Mouse (Mus musculus) thymus, adult 18-20 months (tissue): ENCODE measurements around the gene Myo1h.

ENCODE experiments used
- DNase-seq, 2 experiments: peaks; one replicate each; pipeline ENCODE4 v3.0.0; 2022; ENCODE audit warnings: mixed read lengths in 2 of 2

Myo1h gene

DNA sequence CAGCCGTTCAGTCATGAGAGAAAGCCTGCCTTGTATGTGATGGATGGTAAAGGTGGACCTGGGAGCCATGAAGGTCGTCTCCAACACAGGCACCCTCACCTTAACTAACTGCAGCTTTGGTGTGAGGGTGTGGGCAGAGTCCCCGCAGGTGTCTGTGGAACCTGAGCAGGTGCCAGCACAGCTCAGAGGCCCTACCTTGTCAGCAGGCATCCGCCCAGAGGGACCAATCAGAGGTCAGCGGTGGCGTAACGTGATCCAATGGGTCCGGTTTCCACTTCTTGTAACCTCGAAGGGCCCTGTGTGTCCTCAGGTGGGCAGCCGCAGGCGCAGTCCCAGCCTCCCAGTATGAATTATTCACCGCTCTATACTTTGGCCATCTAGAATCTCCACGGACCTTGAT, at the start of gene Myo1h:
Gene Myo1h (plus strand): TSS at position 293 of the 400 bp plus-strand sequence.
- DNase-seq, result no peak

DNA sequence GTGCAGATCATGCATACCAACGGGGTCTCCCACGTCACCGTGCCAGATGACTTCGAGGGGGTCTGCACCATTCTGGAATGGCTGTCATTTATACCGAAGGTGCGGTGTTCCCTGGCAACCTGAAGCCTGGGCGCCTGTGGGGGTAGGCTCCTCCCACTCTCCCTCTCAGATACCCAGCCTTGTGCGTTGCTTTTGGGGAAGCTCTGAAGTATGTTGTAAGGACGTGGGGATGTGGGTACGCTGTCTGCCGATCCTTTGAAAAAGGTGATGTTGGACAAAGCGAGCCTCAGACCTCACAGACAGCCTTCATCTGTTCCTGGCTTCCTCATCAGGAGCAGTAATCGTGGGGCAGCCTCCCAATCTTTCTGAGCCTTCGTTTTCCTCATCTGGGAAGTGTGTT, 49.2 kb upstream of the Myo1h start:
- DNase-seq, result no peak

DNA sequence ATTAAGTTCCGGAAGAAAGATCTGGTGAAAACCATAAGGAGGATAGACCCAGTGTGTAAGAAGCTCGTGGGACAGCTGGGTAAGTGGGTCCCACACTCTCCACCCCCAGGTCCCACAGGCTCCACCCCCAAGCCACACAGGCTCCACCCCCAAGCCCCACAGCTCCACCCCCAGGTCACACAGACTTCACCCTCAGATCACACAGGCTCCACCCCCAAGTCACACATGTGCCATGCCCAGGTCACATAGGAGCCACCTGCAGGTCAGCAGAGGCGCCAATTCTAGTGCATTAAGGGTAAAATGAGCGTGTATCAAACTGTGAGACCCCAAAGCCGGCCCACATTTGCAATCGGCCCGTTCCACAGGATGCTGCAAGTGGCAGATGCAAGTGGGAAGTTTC, 42.5 kb upstream of the Myo1h start:
- no peak for DNase-seq

DNA sequence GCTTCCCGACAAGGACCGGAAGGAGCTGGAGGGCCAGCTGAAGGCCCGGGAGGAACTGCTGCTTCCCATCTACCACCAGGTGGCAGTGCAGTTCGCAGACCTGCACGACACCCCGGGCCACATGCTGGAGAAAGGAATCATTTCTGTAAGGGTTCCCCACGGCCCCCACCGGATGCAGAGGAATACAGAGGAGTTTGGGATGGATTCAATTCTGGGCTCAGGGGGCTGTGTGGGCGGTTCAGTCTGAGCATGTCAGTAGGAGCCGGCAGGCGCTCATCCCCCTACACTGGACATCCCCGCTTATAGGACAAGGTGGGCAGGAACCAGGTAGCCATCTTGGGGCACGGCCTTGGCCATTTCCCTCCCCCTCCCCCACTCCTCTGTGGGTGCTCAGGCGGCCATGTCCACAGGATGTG, 40.8 kb upstream of the Myo1h start:
- peak; percentile 25 to 34 for DNase-seq

DNA sequence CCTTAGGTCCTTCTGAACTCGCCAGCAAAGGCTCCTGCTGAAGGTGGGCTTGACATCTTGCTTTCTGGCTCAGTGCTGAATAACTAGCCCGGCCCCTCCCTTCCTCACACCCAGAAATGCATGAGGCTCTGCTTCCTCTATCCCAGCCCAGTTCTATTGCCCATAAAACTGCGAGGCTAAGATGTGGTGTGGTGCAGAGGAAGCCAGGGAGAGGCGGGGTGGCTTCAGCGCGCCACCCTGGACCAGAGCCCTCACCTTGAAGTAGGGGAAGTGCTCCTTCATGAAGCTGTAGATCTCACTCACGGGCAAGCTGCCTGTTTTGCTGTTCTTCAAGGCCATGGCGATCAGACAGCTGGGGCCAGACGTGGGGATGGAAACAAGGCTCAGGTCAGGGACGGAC, 29.5 kb upstream of the Myo1h start:
- DNase-seq, result no peak

DNA sequence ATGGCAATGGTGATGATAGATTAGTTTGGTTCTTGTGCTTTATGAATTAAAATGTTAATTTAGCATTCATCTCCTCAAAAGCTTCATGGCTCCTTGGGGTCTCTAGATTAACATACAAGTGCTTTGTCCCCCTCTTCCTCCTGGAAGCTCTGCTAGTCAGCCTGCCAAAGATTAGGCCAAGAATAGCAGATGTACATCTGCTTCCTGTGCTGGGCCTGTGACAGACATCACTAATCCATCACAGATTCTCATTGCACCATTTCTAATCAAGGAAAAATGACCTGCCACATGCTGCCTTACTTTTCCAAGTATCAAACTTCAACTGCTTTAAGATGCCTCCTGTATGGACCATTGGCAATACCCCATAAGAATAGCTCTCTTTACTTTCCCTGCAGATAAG, 27.5 kb upstream of the Myo1h start:
- no peak for DNase-seq

DNA sequence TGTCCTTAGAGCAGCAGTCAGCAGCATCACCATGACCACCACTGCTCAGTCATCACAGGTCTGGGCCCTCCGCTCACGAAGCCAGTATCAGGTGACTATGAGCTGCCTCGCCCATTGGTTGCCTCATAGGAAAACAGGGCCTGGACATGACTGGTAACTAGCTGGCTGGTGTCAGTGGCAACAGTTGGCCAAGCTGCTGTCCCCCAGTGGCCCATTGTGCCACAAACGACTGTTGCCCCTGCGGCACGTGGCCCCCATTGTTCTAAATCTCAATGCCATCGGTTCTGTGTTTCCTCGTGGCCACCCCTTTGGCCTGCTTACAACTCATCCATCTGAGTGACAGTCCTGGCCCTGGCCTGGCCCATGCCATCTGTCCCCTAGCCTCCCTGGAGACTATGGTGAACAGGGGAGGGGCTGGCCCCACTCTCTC, 24.9 kb upstream of the Myo1h start:
- no peak for DNase-seq

DNA sequence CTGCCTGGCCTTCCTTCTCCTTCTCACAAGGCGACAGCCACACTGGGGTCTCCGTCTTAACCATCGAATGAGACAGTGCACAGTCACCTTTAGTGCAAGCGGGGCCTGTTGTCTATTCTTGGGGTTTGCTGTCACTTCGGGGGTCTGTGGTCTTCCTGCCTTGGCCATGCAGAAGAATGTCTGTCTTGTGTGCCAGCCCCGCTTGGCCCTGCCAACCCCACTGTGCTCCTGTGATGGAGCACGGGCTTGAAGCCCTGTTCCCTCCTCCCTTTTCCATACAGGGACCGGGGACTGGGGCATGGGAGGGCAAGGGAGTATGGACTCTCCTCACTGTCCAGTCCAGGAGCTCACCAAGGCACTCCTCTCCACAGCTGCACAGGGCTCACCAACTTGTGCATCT, 24.2 kb upstream of the Myo1h start:
- DNase-seq, result no peak

DNA sequence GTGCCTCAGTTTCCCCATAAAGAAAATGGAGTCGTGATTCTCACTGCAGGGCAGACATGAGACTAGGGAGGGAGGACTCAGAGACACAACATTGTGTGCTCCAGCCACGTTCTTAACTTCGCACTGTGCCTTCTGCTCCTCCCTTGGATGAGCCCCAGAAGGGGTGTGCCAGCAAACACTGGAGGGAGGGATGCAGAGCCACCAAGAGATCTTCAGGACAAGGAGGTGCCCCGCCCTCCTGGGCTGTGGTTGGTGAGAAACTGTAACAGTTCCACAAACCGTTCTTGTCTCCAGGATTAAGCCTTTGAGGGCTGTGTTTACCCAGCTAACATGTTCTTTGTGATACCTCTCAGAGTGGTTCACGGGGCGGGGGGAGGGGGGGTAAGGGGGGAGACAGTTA, 20.3 kb upstream of the Myo1h start:
- no peak for DNase-seq

DNA sequence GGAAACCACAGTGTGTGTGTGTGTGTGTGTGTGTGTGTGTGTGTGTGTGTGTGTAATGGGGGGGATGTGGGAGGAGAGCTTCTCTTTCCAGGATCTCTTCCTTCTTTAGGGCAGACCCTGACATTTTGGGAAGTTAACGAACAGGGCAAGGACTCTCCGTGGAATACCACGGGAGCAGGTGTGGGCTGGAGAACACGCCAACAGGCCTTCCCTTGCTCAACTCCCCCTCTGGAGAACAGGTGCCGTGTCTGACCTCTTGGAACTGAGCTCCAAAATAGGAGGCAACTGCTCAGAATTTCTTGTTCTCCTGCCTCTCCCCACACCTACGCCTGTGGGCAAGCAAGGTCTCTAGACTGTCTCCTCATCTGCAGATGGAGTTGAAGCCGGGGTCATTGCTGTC, 19.5 kb upstream of the Myo1h start:
- no peak for DNase-seq

DNA sequence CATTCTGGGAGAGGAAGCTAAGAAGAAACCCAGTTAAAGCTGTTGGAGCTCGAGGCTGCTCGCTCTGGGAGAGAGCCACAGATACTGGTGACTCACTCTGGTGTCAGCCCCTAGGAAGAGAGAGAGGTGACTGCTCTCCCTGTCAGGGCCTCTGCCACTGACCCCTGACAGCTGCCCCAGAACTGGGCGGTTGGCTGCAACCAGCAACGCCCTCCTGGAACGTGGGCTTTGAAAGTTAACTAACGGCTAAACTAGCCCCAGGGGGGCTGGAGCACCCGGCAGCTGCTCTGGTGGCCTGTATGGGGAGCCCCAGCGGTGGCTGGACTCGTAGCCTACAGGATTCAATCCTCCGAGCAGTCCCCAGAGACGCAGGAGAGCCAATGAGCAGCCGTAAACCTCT, 19.0 kb upstream of the Myo1h start:
- DNase-seq, result no peak

DNA sequence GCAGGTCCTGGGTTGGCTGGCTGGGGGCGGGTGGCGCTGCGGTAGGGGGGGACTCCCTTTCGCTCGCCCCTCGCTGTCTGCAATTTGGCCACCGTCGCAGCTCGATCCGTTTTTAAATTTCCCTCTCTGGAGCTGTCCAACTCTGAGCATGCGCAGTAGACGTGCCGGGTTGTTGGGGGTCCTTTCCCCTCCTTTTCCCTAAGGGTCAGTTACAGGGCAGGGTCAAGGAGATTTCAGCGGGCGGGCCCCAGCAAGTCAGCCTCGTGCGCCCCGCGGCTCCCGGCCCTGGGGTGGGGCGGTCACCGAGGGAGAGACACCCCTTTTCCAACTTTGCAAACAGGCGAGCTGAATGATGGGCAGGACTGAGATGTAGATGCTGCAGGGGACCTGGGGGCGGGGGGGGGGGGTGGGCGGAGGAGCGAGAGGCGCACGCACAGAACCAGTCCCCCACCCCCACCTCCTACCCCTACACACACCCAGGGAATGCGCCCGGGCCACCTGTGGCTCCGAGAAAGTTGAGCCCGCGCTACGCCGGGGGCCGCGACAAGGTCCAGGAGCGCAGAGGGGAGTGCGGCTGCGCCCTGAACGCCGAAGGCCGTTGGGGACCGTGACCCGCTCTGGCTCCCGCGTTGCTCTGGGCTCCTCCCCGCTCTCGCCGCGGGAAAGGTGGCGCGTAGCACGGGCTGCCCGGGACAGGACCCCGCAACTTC, 15.1 kb upstream of the Myo1h start, which contains the start of gene Foxn4:
Gene Foxn4 (minus strand): TSS at position 115 of the 710 bp plus-strand sequence.
- no peak for DNase-seq

DNA sequence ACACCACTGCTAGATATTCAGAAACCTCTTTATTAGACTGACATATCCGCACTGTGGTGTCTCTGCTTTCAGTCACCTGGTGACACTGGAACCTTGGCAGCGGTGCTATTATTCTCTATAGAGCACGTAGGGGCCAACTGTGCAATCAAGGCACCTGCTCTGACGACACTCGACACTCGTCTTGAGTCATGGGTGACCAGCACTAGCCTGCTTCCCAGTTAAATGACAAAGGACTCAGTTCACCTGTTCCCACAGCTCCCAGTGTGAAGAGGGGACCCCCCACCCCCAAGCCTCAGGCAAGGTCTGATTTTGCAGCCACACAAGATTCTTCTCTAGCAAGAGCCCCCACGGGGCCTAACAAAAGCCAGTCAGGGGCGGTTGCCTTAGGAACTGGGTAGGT, 13.6 kb upstream of the Myo1h start:
- no peak for DNase-seq

DNA sequence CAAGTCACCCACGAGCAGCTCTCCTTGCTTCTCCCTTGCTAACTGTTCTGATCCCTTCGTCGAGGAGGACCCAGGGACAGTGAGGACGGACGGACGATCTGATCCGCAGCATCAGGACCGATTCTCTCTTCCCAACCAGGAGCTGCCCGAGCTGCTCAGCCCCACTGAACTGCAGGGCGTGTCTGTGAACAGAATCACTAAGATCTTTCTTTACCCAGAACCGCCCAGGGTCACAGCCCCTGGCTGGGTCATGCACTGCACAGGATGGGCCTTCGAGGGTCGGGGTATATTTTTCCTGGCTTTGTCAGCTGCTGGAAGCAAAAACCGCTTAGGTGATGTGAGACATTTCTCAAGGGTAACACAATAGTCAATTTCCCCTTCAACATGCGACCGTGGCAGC, 13.0 kb upstream of the Myo1h start:
- no peak for DNase-seq

DNA sequence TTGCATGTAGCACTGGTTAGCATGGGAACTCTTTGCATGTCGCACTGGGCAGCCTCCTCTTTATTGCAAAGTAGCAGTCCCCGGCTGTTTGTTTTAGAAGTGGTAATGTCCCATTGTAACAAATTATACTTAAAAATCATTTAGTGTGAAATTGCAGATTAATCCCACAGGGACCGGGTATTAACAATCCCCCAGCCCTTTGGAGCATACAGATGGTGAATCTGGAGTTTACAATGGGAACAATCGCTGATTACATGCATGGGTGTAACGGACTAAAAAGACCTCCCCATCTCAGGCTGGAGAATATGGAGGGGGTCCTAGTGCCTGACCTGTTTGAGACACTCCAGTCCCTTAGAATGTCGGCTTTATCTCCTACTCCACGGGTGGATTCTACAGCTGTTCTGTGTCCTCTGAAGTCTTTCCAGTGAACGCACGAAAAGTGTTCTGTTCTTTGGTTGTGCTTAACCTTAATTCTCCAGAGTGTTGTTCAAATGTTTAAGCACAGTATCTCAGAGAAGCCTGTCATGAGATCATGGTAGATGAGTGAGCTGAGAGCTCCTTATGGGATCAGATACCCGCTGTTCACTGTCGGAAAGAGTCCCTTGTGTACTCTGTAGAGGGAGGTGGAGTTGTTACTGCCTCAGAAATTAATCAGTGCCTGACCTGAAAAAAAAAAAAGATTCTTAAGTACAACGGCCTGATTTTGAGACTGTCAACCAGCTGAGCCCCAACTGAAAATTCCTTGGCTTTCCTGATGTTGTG, 9.4 kb upstream of the Myo1h start:
- DNase-seq, result no peak

DNA sequence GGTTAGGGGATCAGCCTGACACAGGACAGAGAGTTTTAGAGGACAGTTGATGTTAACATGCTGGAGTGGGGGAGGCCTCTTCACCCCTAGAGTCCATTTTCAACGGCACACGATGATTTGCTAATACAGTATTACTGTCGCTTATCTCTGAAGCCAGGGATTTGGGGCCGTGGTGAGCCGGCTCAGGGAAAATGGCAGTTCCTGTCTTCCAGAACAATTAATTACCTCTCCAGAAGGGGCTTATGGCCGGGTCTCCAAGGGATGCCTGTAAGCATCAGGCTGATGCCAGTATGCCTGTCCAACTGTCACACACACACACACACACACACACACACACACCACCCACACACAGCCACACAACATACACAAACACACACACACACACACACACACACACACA, 6.6 kb upstream of the Myo1h start:
- DNase-seq, result no peak

DNA sequence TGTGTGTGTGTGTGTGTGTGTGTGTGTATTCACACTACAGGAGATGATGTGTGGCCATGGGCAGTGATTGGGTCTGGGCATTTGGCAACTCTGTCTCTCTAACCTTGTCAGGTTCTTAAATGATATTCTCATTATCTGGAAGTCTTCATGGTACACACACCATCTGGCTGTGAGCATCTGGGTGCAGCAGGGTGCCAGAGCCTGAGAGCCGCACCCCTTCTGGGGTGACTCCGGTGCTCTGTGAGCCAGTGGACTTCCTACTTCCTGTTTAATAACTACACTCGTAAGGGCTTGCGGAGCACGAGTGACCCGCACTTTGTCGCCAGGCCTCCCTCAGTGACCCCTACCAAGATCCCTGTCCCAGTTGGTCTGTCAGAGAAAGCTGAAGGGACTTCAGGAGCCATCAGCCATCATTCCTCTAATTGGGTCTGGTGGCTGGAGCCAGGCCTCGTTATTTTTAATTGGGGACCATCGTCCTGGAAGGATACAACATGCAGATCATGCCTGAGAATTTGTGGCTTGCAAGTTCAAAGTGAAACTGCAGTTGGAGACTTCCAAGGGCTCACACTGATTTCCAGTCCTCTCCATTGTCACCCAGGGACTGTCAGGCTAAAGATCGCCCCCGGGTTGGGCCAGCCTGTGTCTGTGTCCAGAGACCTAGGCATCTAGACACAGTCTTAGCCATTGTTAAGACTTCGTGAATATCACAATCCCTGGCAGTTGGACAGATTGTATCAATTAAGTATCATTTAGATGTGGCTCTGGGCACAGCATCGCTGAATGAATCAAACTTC, 4.2 kb upstream of the Myo1h start:
- DNase-seq, result no peak

DNA sequence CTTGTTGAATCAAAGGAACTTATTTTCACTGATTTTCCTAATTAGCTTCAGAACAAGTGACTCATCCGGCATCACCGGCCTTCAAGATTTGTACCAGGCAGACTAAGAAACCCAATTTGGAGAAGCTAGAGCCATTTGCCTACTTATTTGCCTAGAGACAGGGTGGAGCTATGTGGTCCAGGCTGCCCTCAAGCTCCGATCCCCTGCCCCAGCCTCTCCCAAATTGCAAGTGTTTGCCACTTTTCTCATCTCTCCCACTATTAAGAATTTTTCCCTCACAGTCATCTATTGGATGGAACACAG, 3.6 kb upstream of the Myo1h start:
- no peak for DNase-seq

DNA sequence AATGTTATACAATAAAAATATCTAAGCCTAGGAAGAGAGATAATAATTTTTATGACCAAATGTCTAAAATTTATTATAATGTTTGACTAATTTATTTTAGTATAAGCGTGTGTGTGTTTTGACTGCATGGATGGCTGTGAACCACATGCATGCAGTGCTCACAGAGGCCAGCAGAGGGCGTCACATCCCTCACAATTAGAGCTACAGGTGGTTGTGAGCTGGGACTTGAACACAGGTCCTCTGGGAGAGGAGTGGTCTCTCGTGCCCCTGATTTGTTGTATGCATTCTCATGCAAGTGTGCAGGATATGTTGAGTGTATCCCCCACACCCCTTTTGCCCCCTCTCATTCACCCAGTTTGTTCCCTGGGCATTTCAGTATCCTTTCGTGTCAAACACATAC, 2.9 kb upstream of the Myo1h start:
- no peak for DNase-seq

DNA sequence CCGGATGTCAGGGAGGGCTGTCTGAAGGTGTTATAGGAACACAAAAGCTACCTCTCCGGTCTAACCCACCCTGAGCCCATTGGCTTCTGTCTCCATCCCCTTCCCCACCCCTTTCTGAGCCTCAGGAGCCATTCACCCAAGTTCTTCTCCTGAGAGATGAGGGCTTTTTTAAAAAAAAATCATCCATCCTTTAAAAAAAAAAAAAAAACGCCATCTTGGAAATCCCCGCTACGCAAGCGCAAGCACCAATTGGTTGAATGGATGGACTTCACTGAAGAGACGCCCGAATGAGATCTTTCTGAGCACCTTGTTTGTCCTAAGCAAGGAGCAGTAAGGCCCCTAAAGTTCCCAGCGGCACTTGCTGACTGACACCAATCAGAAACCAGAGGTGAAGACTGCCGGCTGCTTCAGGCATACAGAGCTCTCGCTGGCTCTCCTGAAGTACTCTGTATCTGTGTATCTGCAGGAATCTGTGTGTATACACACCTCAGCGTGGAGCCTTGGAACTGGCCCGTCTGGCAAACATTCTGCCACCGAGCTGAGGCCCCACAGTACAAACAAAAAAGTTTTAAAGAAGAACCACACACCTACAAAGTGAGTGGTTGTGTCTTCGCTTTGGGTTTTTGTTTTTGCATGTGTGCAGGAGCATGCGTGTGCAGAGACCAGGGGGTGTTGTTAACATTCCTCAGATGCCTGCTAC, 1.9 kb upstream of the Myo1h start:
- no peak for DNase-seq

DNA sequence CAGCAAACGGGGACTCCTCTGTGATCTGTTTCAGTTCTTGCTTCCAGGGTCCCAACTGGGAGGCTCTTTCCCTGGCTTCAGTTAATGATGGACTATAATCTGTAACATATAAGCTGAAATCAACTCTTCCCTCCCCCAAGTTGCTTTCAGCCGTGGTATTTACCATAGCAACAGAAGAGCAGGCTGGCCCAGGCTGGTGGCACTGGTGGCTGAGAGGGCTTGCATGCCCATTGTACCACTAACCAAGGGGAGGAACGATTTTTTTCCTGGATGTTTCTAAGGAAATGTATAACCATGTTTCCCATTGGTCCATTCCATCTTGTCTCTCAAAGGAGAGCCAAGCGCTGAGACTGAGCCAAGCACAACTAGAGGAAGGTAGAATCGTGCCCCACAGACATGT, 570 bp upstream of the Myo1h start:
- DNase-seq, result no peak

DNA sequence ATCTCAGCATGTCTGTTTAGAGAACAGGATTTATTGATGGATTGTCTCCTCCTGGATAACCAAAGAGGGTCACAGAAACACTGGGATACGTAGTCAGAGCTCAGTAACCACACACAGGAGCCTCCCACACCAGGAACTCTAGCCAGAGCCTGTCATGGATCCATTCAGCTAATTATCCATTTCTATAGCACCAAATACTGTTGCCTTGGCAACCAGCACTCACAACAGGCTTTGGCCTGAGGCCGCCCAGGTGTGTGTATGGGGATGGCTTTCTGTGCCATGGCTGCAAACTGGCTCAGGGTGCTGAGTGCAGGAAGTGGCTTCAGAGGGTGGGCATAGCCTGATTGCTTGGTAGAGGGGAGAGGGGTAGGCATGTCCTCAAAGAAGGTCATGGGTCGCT, 1.0 kb downstream of the Myo1h start:
- no peak for DNase-seq
